Mouse (Mus musculus): Measurements from ENCODE around the gene Plscr1. TPM values are rescaled to one million over a fixed set of nuclear protein-coding genes. Genes with fewer than 3 reads are reported as not detected.

Gene Plscr1
- total RNA-seq (2023; ENCODE audit: inconsistent age) = 10.7 to 13.8 TPM (median 12.4 TPM) in 4 replicates

DNA sequence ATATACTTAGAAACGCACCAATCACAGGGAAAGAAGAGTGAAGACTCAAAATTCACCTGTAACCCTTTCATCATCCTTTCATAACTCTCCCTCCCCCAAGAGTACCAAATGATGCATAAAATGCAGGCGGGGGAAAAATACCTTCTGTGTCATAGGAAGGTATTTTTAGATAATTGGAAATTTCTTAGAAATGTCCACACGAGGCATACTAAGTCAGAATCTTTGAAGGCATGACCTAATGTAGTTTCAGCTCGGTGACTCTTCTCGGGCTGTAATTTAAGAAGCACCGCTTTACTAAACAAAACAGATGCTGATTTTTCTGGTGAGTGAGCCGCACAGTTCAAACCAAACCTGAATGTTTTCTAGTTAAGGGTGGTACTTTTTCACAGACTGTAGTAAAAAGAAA lies at the start of gene Plscr1:
Gene Plscr1, plus strand, starts transcription at position 304 of the 406 bp plus-strand sequence.

GRCm38 (mm10) chr9:92275486-92276207 lies 26.1 kb downstream of the Plscr1 start, which contains the start of gene Plscr2:
TSS of gene Plscr2 (plus strand) at chr9:92275602.

DNA sequence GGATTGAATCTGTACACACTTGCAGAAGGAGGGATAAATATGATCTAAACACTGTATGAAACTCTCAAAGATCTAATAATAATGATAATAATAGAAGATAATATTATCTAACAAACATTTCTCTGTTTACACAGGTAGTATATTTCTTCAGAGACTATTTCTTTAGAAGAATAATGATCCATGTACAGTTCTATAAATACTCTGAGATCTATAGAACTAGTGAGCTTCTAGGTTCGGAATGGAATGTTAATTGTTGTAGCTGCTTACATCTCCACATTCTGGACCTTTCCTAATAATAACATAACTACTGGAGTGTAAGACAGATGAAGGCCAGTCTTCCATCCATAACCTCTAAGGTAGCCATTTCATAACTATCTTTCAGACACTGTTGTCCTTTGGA lies 59.5 kb downstream of the Plscr1 start, which contains the start of gene 1700057G04Rik:
Gene 1700057G04Rik, plus strand, starts transcription at position 301 of the 400 bp plus-strand sequence.

Other genes with a start within 250 kb of the Plscr1 start
- not detected in 4 replicates for gene Plscr5, start 56.8 kb upstream of the Plscr1 start, total RNA-seq (2023; ENCODE audit: inconsistent age)
- not detected in 4 replicates for gene Plscr2, start 25.9 kb downstream of the Plscr1 start, total RNA-seq (2023; ENCODE audit: inconsistent age)
- gene 1700057G04Rik, start 59.6 kb downstream of the Plscr1 start, total RNA-seq (2023; ENCODE audit: inconsistent age) = not detected in 4 replicates
- 0.27 TPM in 2 of 4 replicates, not detected in the others for gene Plscr4, start 207.6 kb downstream of the Plscr1 start, total RNA-seq (2023; ENCODE audit: inconsistent age)